Mouse (Mus musculus) liver, postnatal 0 days (tissue): ENCODE results near the gene Cfap74. TPM values are rescaled to one million over a fixed set of nuclear protein-coding genes. Genes with fewer than 3 reads are reported as not detected.

ENCODE experiments used
- ATAC-seq: fragments of 200-750 bp; cut with Nextera tagmentation; 2 replicates; pipeline ENCODE4 v1.8.0; 2017; ENCODE audit warnings: mild to moderate bottlenecking, moderate library complexity
- DNase-seq: peaks from one replicate; pipeline ENCODE4 v3.0.0-alpha.2; 2016
- H3K27ac ChIP-seq: fragments of 300-500 bp; sonication (generic); 2 replicates; pipeline ENCODE4 v1.5.1; 2014; ENCODE audit warnings: antibody characterized with exemption, moderate library complexity, mild to moderate bottlenecking, low read depth
- H3K27me3 ChIP-seq: fragments of 300-500 bp; sonication (generic); 2 replicates; pipeline ENCODE4 v1.6.1; 2014; ENCODE audit warnings: low read length, control low read depth, mixed read lengths; ENCODE audit not compliant: insufficient read depth
- H3K36me3 ChIP-seq: fragments of 300-500 bp; sonication (generic); replicated peaks from 2 replicates; pipeline ENCODE4 v1.6.1; 2014; ENCODE audit warnings: mild to moderate bottlenecking, control low read depth, low read length, moderate library complexity, mixed read lengths; ENCODE audit not compliant: insufficient read depth
- H3K4me1 ChIP-seq: fragments of 300-500 bp; sonication (generic); 2 replicates; pipeline ENCODE4 v1.6.1; 2014; ENCODE audit warnings: antibody characterized with exemption, mild to moderate bottlenecking, control low read depth; ENCODE audit not compliant: insufficient read depth
- H3K4me2 ChIP-seq: fragments of 300-500 bp; sonication (generic); 2 replicates; pipeline ENCODE4 v1.6.1; 2014; ENCODE audit warnings: low read depth, mild to moderate bottlenecking, low read length, moderate library complexity, mixed read lengths
- H3K4me3 ChIP-seq: fragments of 300-500 bp; sonication (generic); 2 replicates; pipeline ENCODE4 v1.5.1; 2014; ENCODE audit warnings: low read depth, low read length
- H3K9ac ChIP-seq: fragments of 300-500 bp; sonication (generic); replicated peaks from 2 replicates; pipeline ENCODE4 v1.6.1; 2014; ENCODE audit warnings: mild to moderate bottlenecking, moderate library complexity
- H3K9me3 ChIP-seq: fragments of 300-500 bp; sonication (generic); 2 replicates; pipeline ENCODE4 v1.6.1; 2016; ENCODE audit warnings: mild to moderate bottlenecking, control low read depth, low read length, mixed read lengths
- CTCF ChIP-seq: sonication (generic); IDR thresholded peaks from 2 replicates; pipeline ENCODE4 v1.5.1; 2016; ENCODE audit warnings: antibody characterized with exemption, low read depth
- EP300 ChIP-seq: IDR thresholded peaks from 2 replicates; pipeline ENCODE4 v1.6.1; 2016; ENCODE audit warnings: antibody characterized with exemption, low read depth, mild to moderate bottlenecking
- WGBS: fragments of 180-500 bp; shearing (Covaris S2); extraction: QIAGEN DNeasy Blood & Tissue Kit; methylation state at CpG from one replicate; pipeline ENCODE4 v1.1.7; 2014; ENCODE audit not compliant: insufficient replicate concordance; 5-methylcytosine and 5-hydroxymethylcytosine counted together
- polyA plus RNA-seq: library from polyadenylated mRNA; unstranded; fragments of >200 nt; fragmentation: Nextera tagmentation; extraction: Ambion mirVana; gene quantifications from 2 replicates; pipeline ENCODE4 v1.2.1, GENCODE M21; 2015

The Cfap74 gene
- polyA plus RNA-seq, 1 experiment from 2014 or later = 0.07 TPM

- Histone ChIP-seq H3K27ac (no peak overlapping the region), H3K36me3 (no peaks in the 10 kb centered on the region)
- WGBS = 68% methylated on average over 3 of the region's 3 CpGs
Observed at GRCm38 (mm10) chr4:155497963-155498362, 89.0 kb downstream of the Cfap74 start.

GRCm38 (mm10) chr4:155501126-155501525 lies 92.1 kb downstream of the Cfap74 start:
- Histone ChIP-seq H3K4me1 (peaks cover 19% of the 10 kb centered on the region), H3K27me3 (no peaks in the 10 kb centered on the region), H3K4me2 (no peak overlapping the region), H3K36me3 (no peaks in the 10 kb centered on the region), H3K9ac (no peak overlapping the region), H3K27ac (no peak overlapping the region), H3K9me3 (no peaks in the 10 kb centered on the region), H3K4me3 (no peak overlapping the region)
- no peak for ATAC-seq
- no peak for DNase-seq
- WGBS = 70% methylated on average over 2 of the region's 2 CpGs
- TF ChIP-seq CTCF (no peak), EP300 (no peak)

More at GRCm38 (mm10) chr4:155497963-155498362, 89.0 kb downstream of the Cfap74 start:
- Histone ChIP-seq H3K4me3 (no peak overlapping the region), H3K27me3 (no peaks in the 10 kb centered on the region), H3K4me2 (no peak overlapping the region), H3K9ac (no peak overlapping the region), H3K4me1 (peaks cover 9% of the 10 kb centered on the region; the same call in 1 of the 2 replicates), H3K9me3 (no peaks in the 10 kb centered on the region)
- TF ChIP-seq CTCF = no peak
- no peak for TF ChIP-seq EP300
- DNase-seq = no peak
- no peak for ATAC-seq

- peak overlapping the region; percentile 6; the same call in 1 of the 2 replicates for H3K27ac ChIP-seq
Observed at GRCm38 (mm10) chr4:155505067-155505466, 96.1 kb downstream of the Cfap74 start.

GRCm38 (mm10) chr4:155505671-155506295 lies 96.8 kb downstream of the Cfap74 start:
- H3K9me3 ChIP-seq = no peaks in the 10 kb centered on the region
- H3K4me1 ChIP-seq = peaks cover 27% of the 10 kb centered on the region
- H3K36me3 ChIP-seq = no peaks in the 10 kb centered on the region
- H3K27ac ChIP-seq = no peak overlapping the region
- ATAC-seq = no peak
- no peak overlapping the region for H3K9ac ChIP-seq
- no peak overlapping the region for H3K4me2 ChIP-seq
- no peak for DNase-seq
- TF ChIP-seq CTCF (no peak), EP300 (no peak)
- no peak overlapping the region for H3K4me3 ChIP-seq
- H3K27me3 ChIP-seq = no peaks in the 10 kb centered on the region
- 76% methylated on average over 5 of the region's 5 CpGs for WGBS

More at GRCm38 (mm10) chr4:155505067-155505466, 96.1 kb downstream of the Cfap74 start:
- Histone ChIP-seq H3K4me1 (peaks cover 24% of the 10 kb centered on the region), H3K4me2 (no peak overlapping the region), H3K9ac (no peak overlapping the region), H3K9me3 (no peaks in the 10 kb centered on the region), H3K36me3 (no peaks in the 10 kb centered on the region), H3K27me3 (no peaks in the 10 kb centered on the region), H3K4me3 (no peak overlapping the region)
- ATAC-seq (no peak), DNase-seq (no peak)
- WGBS = 29% methylated on average over 8 of the region's 8 CpGs
- TF ChIP-seq CTCF = no peak
- TF ChIP-seq EP300 = no peak

GRCm38 (mm10) chr4:155508614-155509013 lies 99.6 kb downstream of the Cfap74 start:
- WGBS = 73% methylated on average over 4 of the region's 4 CpGs
- peaks cover 31% of the 10 kb centered on the region for H3K4me1 ChIP-seq
- no peaks in the 10 kb centered on the region for H3K9me3 ChIP-seq
- DNase-seq = no peak
- H3K36me3 ChIP-seq = no peaks in the 10 kb centered on the region
- H3K9ac ChIP-seq = no peak overlapping the region
- TF ChIP-seq CTCF = no peak
- TF ChIP-seq EP300 = no peak
- ATAC-seq = no peak
- no peak overlapping the region for H3K4me2 ChIP-seq
- H3K4me3 ChIP-seq = no peak overlapping the region
- no peaks in the 10 kb centered on the region for H3K27me3 ChIP-seq
- no peak overlapping the region for H3K27ac ChIP-seq

GRCm38 (mm10) chr4:155510981-155511380 lies 102.0 kb downstream of the Cfap74 start:
- peaks cover 13% of the 10 kb centered on the region for H3K4me1 ChIP-seq
- DNase-seq = no peak
- H3K9me3 ChIP-seq = no peaks in the 10 kb centered on the region
- no peak for TF ChIP-seq CTCF
- TF ChIP-seq EP300 = no peak
- H3K4me2 ChIP-seq = no peak overlapping the region
- 88% methylated on average over 1 of the region's 1 CpGs for WGBS
- H3K27ac ChIP-seq = no peak overlapping the region
- H3K27me3 ChIP-seq = no peaks in the 10 kb centered on the region
- H3K4me3 ChIP-seq = no peak overlapping the region
- H3K9ac ChIP-seq = no peak overlapping the region
- H3K36me3 ChIP-seq = no peaks in the 10 kb centered on the region
- ATAC-seq = no peak

GRCm38 (mm10) chr4:155514810-155515209 lies 105.8 kb downstream of the Cfap74 start:
- DNase-seq = no peak
- TF ChIP-seq EP300 (no peak), CTCF (no peak)
- no peak overlapping the region for H3K27ac ChIP-seq
- 95% methylated on average over 2 of the region's 2 CpGs for WGBS
- 0 out of 2 replicates have a peak, but pooled peaks cover 3% of the 10 kb centered on the region for H3K36me3 ChIP-seq
- ATAC-seq = no peak
- no peaks in the 10 kb centered on the region for H3K27me3 ChIP-seq
- H3K4me2 ChIP-seq = no peak overlapping the region
- H3K9ac ChIP-seq = no peak overlapping the region
- no peaks in the 10 kb centered on the region for H3K9me3 ChIP-seq
- H3K4me1 ChIP-seq = peaks cover 7% of the 10 kb centered on the region
- no peak overlapping the region for H3K4me3 ChIP-seq

Other genes starting within 250 kb of the Cfap74 start
- gene Ski, start 186.6 kb upstream of the Cfap74 start, polyA plus RNA-seq = 3.5 and 3.7 TPM in 2 replicates
- 23.1 and 24.7 TPM in 2 replicates for gene Faap20, start 159.4 kb upstream of the Cfap74 start, polyA plus RNA-seq
- gene Prkcz, start 47.8 kb upstream of the Cfap74 start, polyA plus RNA-seq = 3.0 TPM in 2 replicates
- 0.07 TPM in 1 of 2 replicates, not detected in the other for gene Gabrd, start 11.1 kb upstream of the Cfap74 start, polyA plus RNA-seq
- gene Tmem52, start 59.9 kb downstream of the Cfap74 start, polyA plus RNA-seq = 0.15 and 2.0 TPM in 2 replicates
- gene Gnb1, start 82.2 kb downstream of the Cfap74 start, polyA plus RNA-seq = 80.9 and 88.4 TPM in 2 replicates
- 50.1 and 55.5 TPM in 2 replicates for gene Nadk, start 153.2 kb downstream of the Cfap74 start, polyA plus RNA-seq
- gene Slc35e2, start 192.2 kb downstream of the Cfap74 start, polyA plus RNA-seq = 5.4 and 5.6 TPM in 2 replicates
- gene Cdk11b, start 215.7 kb downstream of the Cfap74 start, polyA plus RNA-seq = 22.8 and 24.9 TPM in 2 replicates
- gene Gm10563, start 236.2 kb downstream of the Cfap74 start, polyA plus RNA-seq = not detected in 2 replicates
- gene Mmp23, start 244.2 kb downstream of the Cfap74 start, polyA plus RNA-seq = 5.9 and 6.8 TPM in 2 replicates